Mouse (Mus musculus) limb, embryonic 12.5 days (tissue): ENCODE measurements around the gene Ablim1. TPM values are rescaled to one million over a fixed set of nuclear protein-coding genes. Genes with fewer than 3 reads are reported as not detected.

ENCODE experiments used
- ATAC-seq: fragments of 200-750 bp; cut with Nextera tagmentation; 2 replicates; pipeline ENCODE4 v1.8.0; 2017; ENCODE audit warnings: low read depth, moderate TSS enrichment; ENCODE audit not compliant: insufficient number of reproducible peaks, insufficient read depth, low FRiP score, low TSS enrichment
- H3K27ac ChIP-seq: fragments of 300-500 bp; sonication (generic); 2 replicates; pipeline ENCODE4 v1.5.1; 2016; ENCODE audit warnings: mild to moderate bottlenecking, moderate library complexity
- H3K27me3 ChIP-seq: fragments of 300-500 bp; sonication (generic); 2 replicates; pipeline ENCODE4 v1.6.1; 2016; ENCODE audit warnings: mild to moderate bottlenecking, moderate library complexity
- H3K36me3 ChIP-seq: fragments of 300-500 bp; sonication (generic); 2 replicates; pipeline ENCODE4 v1.6.1; 2016; ENCODE audit warnings: mild to moderate bottlenecking, moderate library complexity
- H3K4me1 ChIP-seq: fragments of 300-500 bp; sonication (generic); replicated peaks from 2 replicates; pipeline ENCODE4 v1.6.1; 2016
- H3K4me2 ChIP-seq: fragments of 300-500 bp; sonication (generic); 2 replicates; pipeline ENCODE4 v1.6.1; 2016; ENCODE audit warnings: mild to moderate bottlenecking, moderate library complexity
- H3K4me3 ChIP-seq: fragments of 300-500 bp; sonication (generic); replicated peaks from 2 replicates; pipeline ENCODE4 v1.5.1; 2016; ENCODE audit warnings: mild to moderate bottlenecking
- H3K9ac ChIP-seq: fragments of 300-500 bp; sonication (generic); replicated peaks from 2 replicates; pipeline ENCODE4 v1.6.1; 2016; ENCODE audit warnings: mild to moderate bottlenecking, moderate library complexity
- H3K9me3 ChIP-seq: fragments of 300-500 bp; sonication (generic); 2 replicates; pipeline ENCODE4 v1.6.1; 2016; ENCODE audit warnings: mild to moderate bottlenecking, moderate library complexity
- WGBS: fragments of 180-500 bp; shearing (Covaris S2); methylation state at CpG from one replicate; pipeline ENCODE4 v1.1.7; 2016; 5-methylcytosine and 5-hydroxymethylcytosine counted together
- polyA plus RNA-seq: library from polyadenylated mRNA; unstranded; fragments of >200 nt; fragmentation: Nextera tagmentation; extraction: Ambion mirVana; gene quantifications from 2 replicates; pipeline ENCODE4 v1.2.1, GENCODE M21; 2016

Ablim1 gene
- polyA plus RNA-seq, 1 experiment from 2014 or later: 22.1 TPM

- Histone ChIP-seq H3K27ac (0 out of 2 replicates have a peak overlapping the region, but pooled peaks have one; percentile 23), H3K4me2 (peak overlapping the region; percentile 22; the same call in 1 of the 2 replicates), H3K9ac (no peak overlapping the region), H3K9me3 (no peaks in the 10 kb centered on the region), H3K4me1 (peaks cover 9% of the 10 kb centered on the region), H3K27me3 (no peaks in the 10 kb centered on the region), H3K4me3 (no peak overlapping the region), H3K36me3 (no peaks in the 10 kb centered on the region)
- ATAC-seq: no peak
- 46% methylated on average over 12 of the region's 12 CpGs for WGBS
These were observed 12.7 kb downstream of the Ablim1 start for GRCm38 (mm10) chr19:57301961-57302395.

GRCm38 (mm10) chr19:57298006-57298405, 16.7 kb downstream of the Ablim1 start:
- H3K36me3 ChIP-seq: no peaks in the 10 kb centered on the region
- no peak overlapping the region for H3K4me2 ChIP-seq
- ATAC-seq: no peak
- H3K27ac ChIP-seq: no peak overlapping the region
- no peaks in the 10 kb centered on the region for H3K9me3 ChIP-seq
- H3K4me3 ChIP-seq: no peak overlapping the region
- peaks cover 9% of the 10 kb centered on the region for H3K4me1 ChIP-seq
- 80% methylated on average over 5 of the region's 5 CpGs for WGBS
- no peaks in the 10 kb centered on the region for H3K27me3 ChIP-seq
- no peak overlapping the region for H3K9ac ChIP-seq

DNA sequence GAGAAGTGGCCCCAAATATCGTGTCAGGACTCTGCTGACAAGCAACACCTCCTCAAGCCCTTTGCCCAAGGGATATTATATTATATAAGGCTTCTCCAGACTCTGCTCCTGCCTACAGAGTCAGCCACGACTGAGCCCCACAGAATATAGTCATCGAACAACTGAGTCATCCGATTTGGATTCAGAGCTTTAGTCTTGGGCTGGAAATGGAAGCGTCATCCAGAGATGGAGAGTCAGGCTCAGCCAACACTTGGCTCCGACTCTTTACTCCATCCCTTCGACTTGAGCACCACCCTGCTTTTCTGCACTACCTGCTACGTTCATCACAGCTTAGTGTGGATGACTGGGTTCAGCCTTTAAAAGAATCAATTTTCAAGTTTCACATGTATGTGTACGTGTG, 17.3 kb downstream of the Ablim1 start:
- no peaks in the 10 kb centered on the region for H3K27me3 ChIP-seq
- H3K36me3 ChIP-seq: no peaks in the 10 kb centered on the region
- no peak overlapping the region for H3K9ac ChIP-seq
- no peak overlapping the region for H3K27ac ChIP-seq
- 91% methylated on average over 9 of the region's 9 CpGs for WGBS
- no peaks in the 10 kb centered on the region for H3K9me3 ChIP-seq
- H3K4me3 ChIP-seq: no peak overlapping the region
- peaks cover 8% of the 10 kb centered on the region for H3K4me1 ChIP-seq
- no peak overlapping the region for H3K4me2 ChIP-seq
- no peak for ATAC-seq

DNA sequence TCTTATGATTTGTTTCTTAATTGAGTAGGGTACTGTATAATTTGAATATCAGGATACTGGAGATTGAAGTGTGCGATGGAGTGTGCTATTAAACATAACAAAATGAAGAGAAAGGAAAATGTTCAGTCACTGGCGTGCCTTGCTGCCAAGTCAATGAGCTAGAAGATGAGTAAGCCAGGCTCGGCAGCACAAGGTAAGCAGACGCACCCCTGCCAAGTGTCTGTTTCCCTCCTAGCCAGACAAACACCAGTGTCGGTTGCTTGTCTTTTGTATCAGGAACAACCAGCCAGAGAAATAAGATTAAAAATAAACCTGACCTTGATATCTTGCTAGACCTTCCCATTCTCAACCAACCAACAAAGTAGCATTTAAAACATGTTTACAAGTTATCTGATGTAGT, 18.2 kb downstream of the Ablim1 start:
- no peaks in the 10 kb centered on the region for H3K4me1 ChIP-seq
- H3K9ac ChIP-seq: no peak overlapping the region
- H3K36me3 ChIP-seq: no peaks in the 10 kb centered on the region
- 88% methylated on average over 5 of the region's 5 CpGs for WGBS
- no peaks in the 10 kb centered on the region for H3K27me3 ChIP-seq
- no peak overlapping the region for H3K27ac ChIP-seq
- no peak for ATAC-seq
- no peak overlapping the region for H3K4me2 ChIP-seq
- no peak overlapping the region for H3K4me3 ChIP-seq
- no peaks in the 10 kb centered on the region for H3K9me3 ChIP-seq

- H3K9ac ChIP-seq: no peak overlapping the region
- H3K4me1 ChIP-seq: no peaks in the 10 kb centered on the region
- H3K27me3 ChIP-seq: no peaks in the 10 kb centered on the region
- H3K4me3 ChIP-seq: no peak overlapping the region
- no peaks in the 10 kb centered on the region for H3K36me3 ChIP-seq
- WGBS: 59% methylated on average over 9 of the region's 9 CpGs
- no peaks in the 10 kb centered on the region for H3K9me3 ChIP-seq
- no peak overlapping the region for H3K27ac ChIP-seq
- no peak overlapping the region for H3K4me2 ChIP-seq
- no peak for ATAC-seq
These were observed 19.2 kb downstream of the Ablim1 start for GRCm38 (mm10) chr19:57295521-57295920.

GRCm38 (mm10) chr19:57294356-57294755, 20.4 kb downstream of the Ablim1 start:
- Histone ChIP-seq H3K4me2 (no peak overlapping the region), H3K27ac (0 out of 2 replicates have a peak overlapping the region, but pooled peaks have one; percentile 7), H3K9me3 (no peaks in the 10 kb centered on the region), H3K27me3 (no peaks in the 10 kb centered on the region), H3K9ac (no peak overlapping the region), H3K4me3 (no peak overlapping the region), H3K4me1 (no peaks in the 10 kb centered on the region; the same call in 1 of the 2 replicates), H3K36me3 (no peaks in the 10 kb centered on the region)
- ATAC-seq: no peak
- 82% methylated on average over 4 of the region's 4 CpGs for WGBS

DNA sequence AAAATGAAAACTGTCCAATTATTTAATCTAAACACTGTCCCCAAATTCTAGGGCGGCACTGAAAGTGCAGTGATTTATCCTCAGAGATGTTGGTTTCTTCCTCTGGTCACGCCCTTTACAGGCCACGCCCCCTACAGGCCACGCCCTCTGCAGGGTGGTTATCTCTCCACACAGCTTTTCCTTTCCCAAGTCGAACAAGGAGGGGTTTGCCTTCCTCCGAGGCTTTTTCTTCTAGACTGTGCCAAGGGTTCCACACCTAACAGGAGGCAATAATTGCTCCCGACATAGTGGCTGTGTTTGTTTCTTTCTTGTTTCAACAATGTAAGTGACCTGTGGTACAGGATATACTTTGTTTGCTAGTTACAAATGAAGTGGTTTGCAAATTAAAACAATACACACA, 21.0 kb downstream of the Ablim1 start:
- WGBS: 34% methylated on average over 7 of the region's 7 CpGs
- ATAC-seq: no peak
- no peak overlapping the region for H3K27ac ChIP-seq
- no peaks in the 10 kb centered on the region for H3K27me3 ChIP-seq
- no peaks in the 10 kb centered on the region; the same call in none of the 2 replicates for H3K4me1 ChIP-seq
- H3K4me2 ChIP-seq: no peak overlapping the region
- H3K36me3 ChIP-seq: no peaks in the 10 kb centered on the region
- H3K9ac ChIP-seq: no peak overlapping the region
- no peak overlapping the region for H3K4me3 ChIP-seq
- H3K9me3 ChIP-seq: no peaks in the 10 kb centered on the region

- H3K4me2 ChIP-seq: no peak overlapping the region
- 70% methylated on average over 3 of the region's 3 CpGs for WGBS
- no peak overlapping the region for H3K27ac ChIP-seq
- H3K4me3 ChIP-seq: no peak overlapping the region
- H3K9me3 ChIP-seq: peaks cover 7% of the 10 kb centered on the region; the same call in 1 of the 2 replicates
- no peaks in the 10 kb centered on the region for H3K36me3 ChIP-seq
- ATAC-seq: no peak
- no peak overlapping the region for H3K9ac ChIP-seq
- H3K27me3 ChIP-seq: peaks cover 4% of the 10 kb centered on the region; the same call in 1 of the 2 replicates
- H3K4me1 ChIP-seq: peaks cover 16% of the 10 kb centered on the region
These were observed 31.4 kb downstream of the Ablim1 start for GRCm38 (mm10) chr19:57283310-57283709.

GRCm38 (mm10) chr19:57282642-57283041, 32.1 kb downstream of the Ablim1 start:
- Histone ChIP-seq H3K9ac (no peak overlapping the region), H3K4me2 (no peak overlapping the region), H3K36me3 (no peaks in the 10 kb centered on the region), H3K4me1 (peaks cover 19% of the 10 kb centered on the region), H3K27me3 (peaks cover 4% of the 10 kb centered on the region; the same call in 1 of the 2 replicates), H3K9me3 (peaks cover 7% of the 10 kb centered on the region; the same call in 1 of the 2 replicates), H3K4me3 (no peak overlapping the region), H3K27ac (no peak overlapping the region)
- ATAC-seq: no peak
- WGBS: 44% methylated on average over 5 of the region's 5 CpGs

GRCm38 (mm10) chr19:57279666-57280065, 35.1 kb downstream of the Ablim1 start:
- no peaks in the 10 kb centered on the region for H3K36me3 ChIP-seq
- H3K9ac ChIP-seq: no peak overlapping the region
- peaks cover 4% of the 10 kb centered on the region; the same call in 1 of the 2 replicates for H3K27me3 ChIP-seq
- H3K4me2 ChIP-seq: no peak overlapping the region
- WGBS: 77% methylated on average over 4 of the region's 4 CpGs
- no peaks in the 10 kb centered on the region for H3K9me3 ChIP-seq
- no peak overlapping the region for H3K4me3 ChIP-seq
- no peak overlapping the region for H3K27ac ChIP-seq
- no peak for ATAC-seq
- H3K4me1 ChIP-seq: peaks cover 41% of the 10 kb centered on the region

DNA sequence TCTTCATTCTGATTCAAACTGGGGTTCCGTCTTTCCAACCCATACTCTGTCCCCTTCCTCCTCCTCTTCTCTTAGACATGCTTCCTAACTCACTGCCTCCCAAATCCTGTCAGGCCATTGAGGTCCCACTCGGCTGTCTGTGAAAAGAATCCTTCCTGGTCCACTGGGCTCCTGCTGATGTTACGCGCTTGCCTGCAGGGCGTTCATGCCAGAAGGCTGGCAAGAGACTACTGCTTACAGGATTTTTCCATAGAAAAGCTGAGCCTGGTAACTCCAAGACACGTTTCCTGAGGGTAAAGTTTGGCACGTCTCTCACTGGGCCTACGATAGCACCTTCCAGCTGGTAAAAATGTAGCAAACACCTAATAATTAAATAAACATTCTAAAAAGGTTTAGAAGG, 36.5 kb downstream of the Ablim1 start:
- 70% methylated on average over 8 of the region's 8 CpGs for WGBS
- Histone ChIP-seq H3K27me3 (peaks cover 16% of the 10 kb centered on the region; the same call in 1 of the 2 replicates), H3K36me3 (no peaks in the 10 kb centered on the region), H3K9me3 (no peaks in the 10 kb centered on the region), H3K4me2 (no peak overlapping the region), H3K27ac (no peak overlapping the region), H3K4me3 (no peak overlapping the region), H3K9ac (no peak overlapping the region), H3K4me1 (peaks cover 47% of the 10 kb centered on the region)
- ATAC-seq: no peak

DNA sequence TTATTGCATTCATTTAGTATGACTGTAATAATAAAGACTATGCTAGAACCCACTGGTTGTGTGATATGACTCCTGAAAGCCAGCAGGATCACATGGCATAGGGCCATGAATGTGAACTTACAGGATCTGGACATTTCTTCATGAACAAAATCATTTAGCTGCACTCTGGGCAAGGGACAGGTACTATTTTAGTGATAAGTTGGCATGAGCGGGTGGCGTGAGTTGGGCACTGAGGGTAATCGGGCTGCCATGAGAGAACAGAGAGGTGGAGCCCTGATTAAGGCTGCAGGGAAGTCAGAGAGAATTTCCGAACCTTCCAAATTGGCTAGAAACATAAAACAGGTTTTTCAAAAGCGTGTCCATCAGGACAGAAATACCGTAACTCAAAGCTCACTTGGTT, 37.7 kb downstream of the Ablim1 start:
- Histone ChIP-seq H3K4me3 (no peak overlapping the region), H3K9me3 (no peaks in the 10 kb centered on the region), H3K9ac (no peak overlapping the region), H3K4me1 (peaks cover 47% of the 10 kb centered on the region), H3K36me3 (no peaks in the 10 kb centered on the region), H3K27me3 (peaks cover 19% of the 10 kb centered on the region), H3K4me2 (no peak overlapping the region), H3K27ac (no peak overlapping the region)
- no peak for ATAC-seq
- WGBS: 62% methylated on average over 6 of the region's 6 CpGs
